Mouse (Mus musculus) ES-Bruce4 (cell line): ENCODE results near the gene Tbc1d7. TPM values are rescaled to one million over a fixed set of nuclear protein-coding genes. Genes with fewer than 3 reads are reported as not detected.

Source experiments
- H3K27ac ChIP-seq: 2 replicates; pipeline ENCODE4 v1.5.1; 2012; ENCODE audit warnings: low read length, inconsistent platforms; ENCODE audit not compliant: insufficient read depth
- H3K27me3 ChIP-seq: 2 replicates; pipeline ENCODE4 v1.6.1; 2012; ENCODE audit warnings: mild to moderate bottlenecking, low read length, inconsistent platforms; ENCODE audit not compliant: control insufficient read depth, poor library complexity, insufficient read depth, severe bottlenecking
- H3K36me3 ChIP-seq: 2 replicates; pipeline ENCODE4 v1.6.1; 2012; ENCODE audit warnings: inconsistent platforms, mild to moderate bottlenecking, low read length, moderate library complexity; ENCODE audit not compliant: control insufficient read depth, poor library complexity, insufficient read depth, severe bottlenecking
- H3K4me1 ChIP-seq: one replicate; pipeline ENCODE4 v1.8.1; 2011; ENCODE audit warnings: low read length; ENCODE audit not compliant: control insufficient read depth, insufficient read depth
- H3K4me3 ChIP-seq: 2 replicates; pipeline ENCODE4 v1.5.1; 2011; ENCODE audit warnings: low read depth, mild to moderate bottlenecking, low read length
- H3K9ac ChIP-seq: 2 replicates; pipeline ENCODE4 v1.6.1; 2012; ENCODE audit warnings: low read depth, mild to moderate bottlenecking, inconsistent platforms; ENCODE audit not compliant: poor library complexity, severe bottlenecking
- H3K9me3 ChIP-seq: replicated peaks from 2 replicates; pipeline ENCODE4 v1.6.1; 2012; ENCODE audit warnings: mild to moderate bottlenecking, low read length, inconsistent platforms; ENCODE audit not compliant: control insufficient read depth, poor library complexity, insufficient read depth, severe bottlenecking
- CTCF ChIP-seq: IDR thresholded peaks from one replicate; pipeline ENCODE4 v1.8.1; 2011; ENCODE audit warnings: low read depth, low read length
- EP300 ChIP-seq: IDR thresholded peaks from 2 replicates; pipeline ENCODE4 v1.6.1; 2011; ENCODE audit warnings: low read depth, low read length; ENCODE audit not compliant: insufficient read depth
- POLR2A ChIP-seq: IDR thresholded peaks from one replicate; pipeline ENCODE4 v1.8.1; 2011; ENCODE audit warnings: low read length; ENCODE audit not compliant: insufficient read depth
- polyA plus RNA-seq: library from polyadenylated mRNA; stranded (reverse); fragments of >200 nt; gene quantifications from 2 replicates; pipeline ENCODE4 v1.2.4, GENCODE M21; 2011; ENCODE audit warnings: low read depth; ENCODE audit not compliant: missing spikeins, insufficient read depth, insufficient read length

The Tbc1d7 gene
- polyA plus RNA-seq, 1 experiment = 26.4 TPM

DNA sequence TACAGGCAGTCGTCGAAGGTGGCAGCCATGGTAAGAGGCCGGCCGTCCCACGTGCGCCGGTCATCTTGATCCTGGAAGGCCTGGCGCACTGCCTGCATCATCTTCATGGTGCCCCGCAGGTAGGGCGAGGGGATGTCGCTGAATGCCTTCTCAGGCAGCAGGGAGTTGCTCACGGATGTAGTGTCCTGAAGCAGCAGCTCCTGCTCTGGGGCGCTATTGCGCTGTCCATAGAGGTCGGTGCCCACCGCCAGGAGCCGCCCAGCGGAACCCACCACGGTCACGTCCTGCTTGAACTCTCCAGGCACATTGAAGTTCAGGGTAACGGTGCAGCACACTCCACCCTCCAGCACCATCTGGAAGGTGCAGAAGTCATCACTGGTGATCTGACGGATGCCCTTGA, 29.2 kb upstream of the Tbc1d7 start:
- Histone ChIP-seq H3K4me1 (peaks cover 7% of the 10 kb centered on the region), H3K36me3 (no peaks in the 10 kb centered on the region), H3K27me3 (no peaks in the 10 kb centered on the region), H3K9me3 (no peaks in the 10 kb centered on the region), H3K9ac (no peak overlapping the region), H3K27ac (no peak overlapping the region), H3K4me3 (peak overlapping the region; percentile 34; the same call in 1 of the 2 replicates)
- TF ChIP-seq CTCF (peak; percentile 43), EP300 (no peak)

- H3K4me1 ChIP-seq = peaks cover 7% of the 10 kb centered on the region
- no peaks in the 10 kb centered on the region for H3K9me3 ChIP-seq
- H3K4me3 ChIP-seq = no peak overlapping the region
- no peak overlapping the region for H3K27ac ChIP-seq
- no peaks in the 10 kb centered on the region for H3K36me3 ChIP-seq
- H3K9ac ChIP-seq = no peak overlapping the region
- H3K27me3 ChIP-seq = no peaks in the 10 kb centered on the region
- TF ChIP-seq EP300 (no peak), CTCF (peak; percentile 73)
These were observed 28.4 kb upstream of the Tbc1d7 start for GRCm38 (mm10) chr13:43199749-43200148.

DNA sequence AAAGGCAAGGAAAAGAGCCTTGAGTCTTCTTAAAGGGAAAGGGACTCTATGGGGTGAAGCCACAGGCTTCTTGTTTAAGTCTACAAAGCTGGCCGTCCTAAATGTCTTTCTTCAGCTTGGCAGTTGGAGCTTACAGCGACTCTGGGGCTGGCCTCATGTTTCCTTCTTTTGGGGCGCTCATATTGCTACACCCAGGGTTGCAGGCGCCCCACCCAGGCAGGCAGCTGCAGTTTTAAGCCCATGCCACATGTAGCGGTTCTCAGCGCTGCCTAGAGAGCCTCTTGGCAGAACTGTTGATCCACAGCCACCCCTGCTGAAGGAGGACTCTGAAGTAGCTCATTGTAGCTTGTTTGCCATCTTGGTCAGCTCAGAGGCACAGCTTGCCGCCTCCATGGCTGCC, 28.0 kb upstream of the Tbc1d7 start:
- Histone ChIP-seq H3K27me3 (no peaks in the 10 kb centered on the region), H3K4me1 (peaks cover 7% of the 10 kb centered on the region), H3K27ac (no peak overlapping the region), H3K9me3 (no peaks in the 10 kb centered on the region), H3K36me3 (no peaks in the 10 kb centered on the region), H3K9ac (no peak overlapping the region), H3K4me3 (no peak overlapping the region)
- TF ChIP-seq EP300 (no peak), POLR2A (no peak), CTCF (no peak)

GRCm38 (mm10) chr13:43197187-43197586, 25.9 kb upstream of the Tbc1d7 start:
- TF ChIP-seq CTCF = peak; percentile 67
- TF ChIP-seq EP300 = no peak
- H3K9ac ChIP-seq = no peak overlapping the region
- no peaks in the 10 kb centered on the region for H3K9me3 ChIP-seq
- H3K27me3 ChIP-seq = no peaks in the 10 kb centered on the region
- H3K36me3 ChIP-seq = no peaks in the 10 kb centered on the region; the same call in 1 of the 2 replicates
- no peak overlapping the region for H3K4me3 ChIP-seq
- no peak overlapping the region for H3K27ac ChIP-seq
- peaks cover 7% of the 10 kb centered on the region for H3K4me1 ChIP-seq

- Histone ChIP-seq H3K36me3 (no peaks in the 10 kb centered on the region; the same call in 1 of the 2 replicates), H3K9me3 (no peaks in the 10 kb centered on the region), H3K4me1 (peaks cover 7% of the 10 kb centered on the region)
These were observed 24.7 kb upstream of the Tbc1d7 start for GRCm38 (mm10) chr13:43196000-43196399.

GRCm38 (mm10) chr13:43193932-43194331, 22.6 kb upstream of the Tbc1d7 start:
- TF ChIP-seq POLR2A (no peak), CTCF (no peak), EP300 (no peak)

More at GRCm38 (mm10) chr13:43196000-43196399, 24.7 kb upstream of the Tbc1d7 start:
- Histone ChIP-seq H3K27me3 (no peaks in the 10 kb centered on the region), H3K4me3 (no peak overlapping the region), H3K27ac (no peak overlapping the region), H3K9ac (no peak overlapping the region)
- no peak for TF ChIP-seq CTCF

DNA sequence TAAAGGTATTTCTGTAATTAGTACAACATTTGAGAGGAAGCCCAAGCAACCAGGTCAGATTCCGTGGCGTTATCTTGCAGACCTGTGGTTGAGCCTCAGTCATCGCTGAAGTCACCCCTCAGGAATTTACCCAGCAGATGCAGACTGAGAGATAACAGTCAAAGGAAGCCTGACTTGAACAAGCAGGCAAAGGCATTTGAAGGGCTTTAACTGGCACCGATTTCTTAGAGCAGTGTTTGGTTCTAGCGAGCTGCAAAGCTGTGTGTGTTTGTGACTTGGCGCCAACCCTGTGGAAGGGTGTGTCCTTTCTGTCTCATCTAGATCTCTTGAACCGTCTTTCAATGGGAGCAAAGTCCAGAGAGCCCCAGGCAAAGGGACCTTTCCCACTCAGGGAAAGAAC, 22.0 kb upstream of the Tbc1d7 start:
- no peaks in the 10 kb centered on the region; the same call in 1 of the 2 replicates for H3K36me3 ChIP-seq
- H3K9me3 ChIP-seq = no peaks in the 10 kb centered on the region
- no peaks in the 10 kb centered on the region for H3K4me1 ChIP-seq
- TF ChIP-seq EP300 (no peak), POLR2A (no peak), CTCF (no peak)
- no peaks in the 10 kb centered on the region for H3K27me3 ChIP-seq
- H3K9ac ChIP-seq = no peak overlapping the region
- no peak overlapping the region for H3K27ac ChIP-seq
- H3K4me3 ChIP-seq = no peak overlapping the region

More at GRCm38 (mm10) chr13:43193932-43194331, 22.6 kb upstream of the Tbc1d7 start:
- Histone ChIP-seq H3K27me3 (no peaks in the 10 kb centered on the region), H3K4me3 (no peak overlapping the region), H3K4me1 (no peaks in the 10 kb centered on the region), H3K27ac (no peak overlapping the region), H3K9ac (no peak overlapping the region), H3K36me3 (no peaks in the 10 kb centered on the region; the same call in 1 of the 2 replicates), H3K9me3 (no peaks in the 10 kb centered on the region)
